25 mouse cellular contexts compared by ENCODE assay signal in genomic region chr9:42125262-42125982, GRCm38 (mm10). TPM values are rescaled to one million over a fixed set of nuclear protein-coding genes. Genes with fewer than 3 reads are reported as not detected.
DNase-seq lines count a peak whose midpoint lies in the region; ATAC-seq lines count a peak whose summit lies in the region.
"Had no signal": no experiment of that assay in that cellular context is flagged by ENCODE, and none has a peak within 500 bp of the region (broad histone marks: within the 10 kb centered on the region; RNA-seq: fewer than 3 reads in every experiment).

No protein-coding gene starts in this region.

- no peaks in the 10 kb centered on the region for H3K36me3 ChIP-seq in stomach, embryonic 16.5 days (ENCODE audit: control insufficient read depth, insufficient read depth, low read length)
- H3K36me3 ChIP-seq: embryonic facial prominence, embryonic 10.5 days; embryonic facial prominence, embryonic 15.5 days; forebrain, embryonic 12.5 days; G1E; hindbrain, embryonic 10.5 days; hindbrain, embryonic 15.5 days; kidney, embryonic 15.5 days; limb, embryonic 12.5 days; midbrain, embryonic 12.5 days had no signal

- peaks cover 19% of the 10 kb centered on the region for H3K4me1 ChIP-seq in stomach, embryonic 16.5 days (ENCODE audit: control insufficient read depth, insufficient read depth, low read length)

- DNase-seq in cerebellum, adult 9-11 months = peak; percentile 54
- DNase-seq in right cerebral cortex, adult 18-20 months = peak; percentile 54
- no peak for DNase-seq in right cerebral cortex, adult 2 months (ENCODE audit: low spot score in 2 of 2)
- DNase-seq in naive thymus-derived CD4-positive, alpha-beta T cell, adult 2 months (ENCODE audit: low read depth) = peak; percentile 24
- no peak for DNase-seq in heart, adult 11 months
- DNase-seq: adrenal gland, postnatal 10 days; cerebellum, postnatal 10 days; forebrain, postnatal 0 days; gastrocnemius, postnatal 10 days; heart, postnatal 14 days; lung, postnatal 36 days had no signal

- no peak overlapping the region for H3K27ac ChIP-seq in stomach, embryonic 16.5 days (ENCODE audit: low read length)
- H3K27ac ChIP-seq: embryonic facial prominence, embryonic 10.5 days; embryonic facial prominence, embryonic 15.5 days; forebrain, embryonic 12.5 days; left cerebral cortex, adult 2 months; limb, embryonic 12.5 days; midbrain, embryonic 12.5 days had no signal

- no peaks in the 10 kb centered on the region for H3K9me3 ChIP-seq in stomach, embryonic 16.5 days (replicated peaks; ENCODE audit: control insufficient read depth, low read length)
- H3K9me3 ChIP-seq: embryonic facial prominence, embryonic 10.5 days; embryonic facial prominence, embryonic 15.5 days; forebrain, embryonic 12.5 days; hindbrain, embryonic 10.5 days; hindbrain, embryonic 15.5 days; kidney, embryonic 15.5 days; limb, embryonic 12.5 days; midbrain, embryonic 12.5 days had no signal

- no peak overlapping the region for H3K4me3 ChIP-seq in stomach, embryonic 16.5 days (replicated peaks; ENCODE audit: low read length)
- H3K4me3 ChIP-seq: layer of hippocampus, adult 2 months; left cerebral cortex, adult 2 months; midbrain, embryonic 12.5 days had no signal

- no peak for ATAC-seq in cerebellum, adult (ENCODE audit: insufficient number of reproducible peaks, low FRiP score, low TSS enrichment)
- peak; percentile 34; the same call in 1 of the 2 replicates for ATAC-seq in stomach, embryonic 16.5 days (ENCODE audit: insufficient read depth, low FRiP score)
- ATAC-seq: forebrain, postnatal 0 days; inflammation-experienced regulatory T-cells, adult 6 months had no signal

- H3K9ac ChIP-seq in stomach, embryonic 16.5 days (ENCODE audit: low read length) = no peak overlapping the region
- H3K9ac ChIP-seq: embryonic facial prominence, embryonic 15.5 days; forebrain, postnatal 0 days; hindbrain, embryonic 15.5 days; kidney, embryonic 15.5 days; midbrain, embryonic 12.5 days had no signal

- no peaks in the 10 kb centered on the region for H3K27me3 ChIP-seq in stomach, embryonic 16.5 days (ENCODE audit: control insufficient read depth, insufficient read depth, low read length)
- H3K27me3 ChIP-seq: embryonic facial prominence, embryonic 15.5 days; hindbrain, embryonic 15.5 days had no signal

- WGBS in stomach, embryonic 16.5 days = 68% methylated on average over 9 of the region's 9 CpGs

- H3K4me2 ChIP-seq in stomach, embryonic 16.5 days (ENCODE audit: low read depth, low read length) = no peak overlapping the region
- H3K4me2 ChIP-seq: embryonic facial prominence, embryonic 15.5 days; limb, embryonic 12.5 days; midbrain, embryonic 12.5 days had no signal

RNA-seq across cellular contexts. Expression of gene Sorl1, which starts 1.3 kb away (rescaled TPM):
- polyA plus RNA-seq in stomach, embryonic 16.5 days (2015; fragmentation: Nextera tagmentation; extraction: Ambion mirVana) = 12.0 and 12.9 TPM in 2 replicates

Comparison
In these comparisons a context has a peak if more than half of its experiments do, and no peak if none do; other contexts are left out.
1. DNase-seq: peak in cerebellum, adult 9-11 months (single experiment), right cerebral cortex, adult 18-20 months (single experiment) and naive thymus-derived CD4-positive, alpha-beta T cell, adult 2 months (single experiment); none in right cerebral cortex, adult 2 months (0 of 2) and heart, adult 11 months (single experiment).